Mouse (Mus musculus) c-Kit-positive CD71-negative TER-119-negative erythroid progenitor cells, embryonic 14.5 days (primary cell): Measurements from ENCODE around the gene Ccdc183.
A peak's percentile ranks its signal among the peaks of the same experiment; 100 is the strongest.

Source experiments
- DNase-seq: peaks from one replicate; pipeline ENCODE4 v3.0.0-alpha.2; 2013; ENCODE audit warnings: low read depth

Ccdc183 gene

GRCm38 (mm10) chr2:25607761-25608622, 9.5 kb downstream of the Ccdc183 start, which contains the start of gene Rabl6:
Gene Rabl6, minus strand, starts transcription at chr2:25608521.
- DNase-seq, result peak; percentile 67

- no peak for DNase-seq
Measured at GRCm38 (mm10) chr2:25602526-25602925, 15.0 kb downstream of the Ccdc183 start.

DNA sequence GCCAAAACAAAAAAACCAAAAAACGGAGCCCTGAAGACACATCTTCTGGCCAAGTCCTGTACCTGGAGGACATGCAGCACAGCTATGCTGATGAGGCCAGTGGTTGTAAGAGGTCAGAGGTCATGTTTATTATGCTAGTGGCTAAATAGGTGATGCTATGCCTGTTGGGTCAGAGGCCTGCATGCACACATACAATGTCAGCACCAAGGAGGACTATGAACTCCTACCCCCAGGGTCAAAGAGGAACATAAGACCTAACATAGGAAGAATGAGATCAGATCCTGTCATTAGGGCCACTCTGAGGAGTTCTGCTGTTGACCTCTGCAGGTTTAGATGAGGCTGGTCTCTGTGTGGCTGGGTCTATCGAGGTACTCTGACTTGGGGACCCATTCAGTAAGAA, 17.4 kb downstream of the Ccdc183 start:
- no peak for DNase-seq

- no peak for DNase-seq
Measured at GRCm38 (mm10) chr2:25598749-25599148, 18.7 kb downstream of the Ccdc183 start.

GRCm38 (mm10) chr2:25596765-25597510, 20.5 kb downstream of the Ccdc183 start:
- DNase-seq, result no peak

DNA sequence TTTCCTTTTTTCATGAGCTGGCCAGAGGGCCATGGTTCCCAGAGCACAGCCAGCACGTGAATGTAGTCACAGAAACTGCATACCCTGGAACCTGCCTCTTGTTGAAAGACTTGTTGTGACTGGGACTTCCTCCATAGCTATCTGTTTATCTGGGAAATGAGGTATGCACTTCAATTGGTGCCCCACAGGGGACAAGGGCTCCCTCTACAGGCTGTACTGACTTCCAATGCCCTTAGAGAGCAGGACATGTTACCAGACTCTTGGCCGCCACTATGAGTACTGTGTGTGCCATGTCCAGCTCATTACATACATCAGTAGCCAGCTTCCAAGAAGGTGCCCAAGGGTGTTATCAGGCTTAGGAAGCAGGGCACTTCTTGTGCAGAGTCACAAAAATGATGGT, 25.6 kb downstream of the Ccdc183 start:
- no peak for DNase-seq

GRCm38 (mm10) chr2:25588227-25588907, 29.1 kb downstream of the Ccdc183 start:
- no peak for DNase-seq

GRCm38 (mm10) chr2:25587290-25587689, 30.2 kb downstream of the Ccdc183 start:
- DNase-seq, result no peak

DNA sequence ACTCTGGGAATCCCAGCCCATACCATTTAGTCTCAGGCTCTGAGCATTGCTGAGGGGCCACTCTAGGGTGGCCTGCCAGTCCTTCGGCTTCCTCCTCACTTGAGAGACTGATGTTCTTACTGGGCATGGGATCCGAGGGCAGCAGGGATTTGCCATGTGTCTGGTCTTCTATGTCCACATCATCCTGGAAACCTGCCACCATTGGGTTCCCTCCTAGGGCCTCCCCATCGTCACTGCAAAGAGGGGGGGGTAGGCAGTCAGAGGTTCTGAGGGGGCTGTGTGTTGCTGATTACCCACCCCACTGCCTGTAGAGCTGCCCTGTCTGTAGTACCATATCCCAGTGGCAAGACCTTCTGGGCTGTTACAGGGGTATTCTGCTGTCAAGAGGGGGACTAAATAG, 31.9 kb downstream of the Ccdc183 start:
- DNase-seq, result no peak

- no peak for DNase-seq
Measured at GRCm38 (mm10) chr2:25584856-25585255, 32.6 kb downstream of the Ccdc183 start.

GRCm38 (mm10) chr2:25584152-25584551, 33.3 kb downstream of the Ccdc183 start:
- DNase-seq, result no peak

- no peak for DNase-seq
Measured at GRCm38 (mm10) chr2:25583571-25583970, 33.9 kb downstream of the Ccdc183 start.

DNA sequence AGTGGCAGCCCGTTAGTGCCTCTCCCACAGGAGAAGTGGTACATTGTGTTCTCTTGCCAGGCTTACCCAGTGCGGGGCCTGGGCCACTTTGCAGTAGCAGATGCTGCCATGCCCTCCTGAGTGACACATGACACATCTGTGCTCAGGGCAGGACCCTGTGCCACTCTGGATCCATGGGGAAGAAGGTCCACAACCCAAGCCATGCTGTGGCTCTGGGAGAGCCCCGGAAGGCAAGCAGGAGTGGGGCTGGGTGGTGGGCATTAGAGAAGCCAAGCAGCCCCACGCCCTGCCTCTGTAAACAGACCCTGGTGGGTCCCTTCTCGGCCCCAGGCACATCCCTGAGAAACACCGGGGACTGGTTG, 34.4 kb downstream of the Ccdc183 start:
- no peak for DNase-seq

DNA sequence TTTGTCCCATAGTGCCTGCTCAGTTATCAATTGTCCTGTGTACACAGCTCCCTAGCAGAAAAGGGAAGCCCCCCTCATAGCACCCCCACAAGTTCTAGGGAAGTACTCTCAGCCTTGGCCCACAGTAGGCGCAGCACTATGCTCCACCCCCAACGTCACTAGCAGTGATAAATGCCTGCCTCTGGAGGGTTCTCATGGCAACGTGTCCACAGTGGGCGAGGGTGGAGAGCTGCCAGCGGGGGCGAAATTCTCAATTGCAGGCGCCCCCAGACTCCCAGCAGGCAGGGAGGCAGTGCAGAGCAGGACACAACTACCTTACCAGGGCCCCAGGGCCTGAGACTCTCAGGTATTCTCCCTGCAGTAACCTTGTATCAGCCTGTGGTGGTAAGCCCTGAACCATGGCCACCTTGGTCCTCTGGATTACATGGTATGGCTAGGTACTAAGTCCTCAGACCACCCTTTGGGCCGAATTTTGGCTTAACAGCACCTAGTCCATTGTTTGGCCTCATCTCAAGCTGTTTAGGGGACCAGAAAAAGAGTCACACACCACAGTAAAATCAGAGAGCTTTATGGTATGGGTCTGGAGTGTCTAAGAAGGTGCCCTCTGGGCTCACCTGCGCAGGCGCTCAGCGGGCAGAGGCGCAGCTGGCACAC, 34.9 kb downstream of the Ccdc183 start:
- no peak for DNase-seq

DNA sequence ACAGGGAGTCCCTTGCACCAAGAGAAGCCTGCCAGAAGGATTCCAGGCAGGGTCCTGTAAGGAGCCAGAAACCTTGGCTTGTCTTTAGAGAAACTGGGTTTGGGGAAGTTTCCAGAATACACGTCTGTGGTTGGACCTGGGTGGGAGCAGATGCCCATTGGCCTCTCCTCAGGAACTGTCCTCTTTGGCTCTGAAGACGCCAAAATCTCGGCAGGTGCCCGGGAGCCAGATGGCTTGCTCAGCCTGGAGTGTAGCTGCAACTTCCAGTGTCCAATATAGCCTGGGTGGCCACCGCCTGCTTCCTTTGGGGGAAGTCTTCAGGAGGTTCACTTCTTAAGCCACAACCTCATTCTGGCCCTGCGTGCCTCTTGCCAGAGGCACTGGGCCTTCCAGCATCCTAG, 35.6 kb downstream of the Ccdc183 start:
- DNase-seq, result no peak

DNA sequence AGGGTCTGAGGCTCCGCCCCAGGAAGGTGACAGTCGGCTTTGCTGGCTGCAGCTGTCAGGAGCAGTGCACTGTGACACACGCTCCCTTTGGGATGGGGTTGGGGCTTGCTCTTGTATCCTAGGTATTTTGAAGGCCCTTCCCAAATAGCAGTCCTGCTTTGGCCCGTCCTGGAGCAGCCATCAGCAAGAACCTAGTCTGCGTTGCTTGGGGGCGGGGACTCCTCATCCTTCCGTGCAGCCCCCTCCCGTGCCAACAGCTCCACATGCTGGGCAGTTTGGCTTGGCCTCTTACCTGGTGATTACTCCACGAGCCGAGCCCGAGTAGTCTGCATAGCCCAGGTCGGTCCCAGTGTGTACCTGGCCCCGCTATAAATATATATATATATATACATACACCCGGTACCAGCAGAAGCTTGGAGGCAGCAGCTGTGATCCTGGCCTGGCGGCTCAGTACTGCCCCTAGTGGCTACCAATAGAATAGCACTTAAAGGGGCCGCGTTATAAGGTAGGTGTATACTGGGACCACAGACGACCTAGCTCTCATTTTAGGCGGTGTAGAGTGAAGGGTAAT, 36.1 kb downstream of the Ccdc183 start, which contains the start of gene Ajm1:
Ajm1 (minus strand) TSS at position 464 of the 571 bp plus-strand sequence.
- no peak for DNase-seq

- DNase-seq, result no peak
Measured at GRCm38 (mm10) chr2:25580621-25581101, 36.8 kb downstream of the Ccdc183 start.

GRCm38 (mm10) chr2:25579737-25580460, 37.6 kb downstream of the Ccdc183 start:
- no peak for DNase-seq

DNA sequence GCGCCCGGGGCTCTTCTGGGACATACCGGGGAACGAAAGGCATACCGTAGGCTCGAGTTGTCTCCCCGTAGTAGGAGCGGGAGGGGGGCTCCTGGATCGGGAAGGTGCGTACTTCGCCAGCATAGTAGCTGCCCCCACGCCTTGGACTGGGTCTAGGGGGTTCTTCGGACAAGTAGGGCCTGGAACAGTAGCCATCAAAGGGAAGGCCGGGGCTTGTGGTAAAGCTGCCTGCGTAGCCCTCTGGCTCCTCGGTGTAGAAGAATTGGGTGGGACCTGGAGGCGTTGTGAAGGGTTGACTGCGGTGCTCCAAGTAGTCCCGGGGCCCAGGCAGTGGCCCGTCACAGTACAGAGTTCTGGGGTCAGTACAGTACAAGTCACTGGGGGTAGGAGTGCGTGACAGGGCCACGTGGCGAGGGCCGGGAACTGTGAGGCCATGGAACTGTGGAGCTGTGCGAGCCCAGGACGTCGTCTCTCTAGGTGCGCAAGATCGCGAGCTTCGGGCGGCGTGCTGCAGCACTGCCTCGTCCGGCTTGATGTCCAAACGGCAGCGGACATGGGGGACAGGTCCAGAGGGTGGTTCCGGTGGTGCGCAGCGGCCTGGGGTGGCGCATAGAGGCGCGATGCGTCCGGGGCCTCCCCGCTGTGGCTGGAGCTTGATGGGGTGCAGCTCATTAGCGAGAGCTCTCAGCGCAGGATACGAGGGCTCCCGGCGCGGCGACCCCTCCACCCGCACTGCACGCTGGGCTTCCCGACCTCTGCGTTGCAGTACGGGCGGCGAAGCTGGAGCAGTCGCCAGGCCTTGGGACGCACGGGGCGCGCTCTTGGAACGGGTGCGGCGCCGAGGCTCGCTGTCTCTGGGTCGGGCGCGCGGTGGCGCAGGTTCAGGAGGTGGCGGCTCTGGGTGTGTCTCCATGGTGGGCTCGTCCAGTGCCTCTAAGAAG, 38.4 kb downstream of the Ccdc183 start:
- no peak for DNase-seq
